Mouse (Mus musculus): ENCODE results near the gene Olfr1311. TPM values are rescaled to one million over a fixed set of nuclear protein-coding genes. Genes with fewer than 3 reads are reported as not detected.
"Not testable (repeated sequence)": the region's sequence is repeated elsewhere in the genome, so short reads cannot be mapped to it uniquely, and the experiment has no call there.

The Olfr1311 gene
- total RNA-seq (2021) = not detected
- long read RNA-seq, experiment 1 = 0 reads
- long read RNA-seq, experiment 2 = 0 reads

GRCm38 (mm10) chr2:112024312-112024711 is at the start of gene Olfr1311:
TSS of gene Olfr1311 (minus strand) at chr2:112024412.
- no peak for DNase-seq (ENCODE audit: low spot score in 2 of 2)

- no peak for DNase-seq (ENCODE audit: low spot score in 2 of 2)
Measured at GRCm38 (mm10) chr2:112050138-112050537, 25.9 kb upstream of the Olfr1311 start, which contains the start of gene Olfr1312. TSS of gene Olfr1312 (minus strand) at chr2:112050238.

GRCm38 (mm10) chr2:112026971-112027370 is 2.8 kb upstream of the Olfr1311 start:
- not testable (repeated sequence) for DNase-seq (ENCODE audit: low spot score in 2 of 2)

DNA sequence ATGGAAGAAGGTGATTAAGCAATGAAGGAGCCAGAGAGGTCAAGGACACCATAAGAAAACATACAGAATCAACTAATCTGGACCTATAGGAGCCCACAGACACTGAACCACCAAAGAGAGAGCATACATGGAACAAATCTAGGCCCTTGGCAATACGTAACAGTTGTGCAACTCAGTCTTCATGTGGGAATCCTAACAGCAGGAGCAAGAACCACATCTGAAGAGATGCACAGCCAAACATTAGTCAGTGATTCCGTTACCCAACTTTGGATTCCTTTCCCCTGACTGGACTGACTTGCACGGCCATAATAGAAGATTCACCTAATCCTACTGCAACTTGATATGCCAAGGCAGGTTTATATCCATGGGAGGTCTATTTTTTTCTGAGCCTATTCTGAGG is 9.3 kb downstream of the Olfr1311 start:
- no peak for DNase-seq (ENCODE audit: low spot score in 2 of 2)

DNA sequence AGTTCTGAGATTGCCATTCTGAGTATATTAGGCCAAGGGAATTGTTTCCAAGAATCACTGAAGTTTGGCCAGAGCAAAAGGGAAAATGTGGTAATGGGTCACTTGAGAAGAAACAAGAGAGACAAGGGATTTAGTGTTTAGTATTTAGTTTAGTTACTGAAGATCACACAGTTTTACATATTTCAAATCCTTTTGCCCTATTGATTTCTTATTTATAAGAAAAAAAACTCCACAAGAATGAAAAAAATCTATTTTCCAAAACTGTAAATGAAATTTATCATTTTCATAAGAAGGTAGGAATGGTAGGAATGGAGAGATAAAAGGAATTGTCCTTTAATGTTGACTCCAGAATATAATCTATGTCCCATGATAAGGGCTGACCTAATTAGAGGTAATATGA is 11.6 kb downstream of the Olfr1311 start, which contains the start of gene Olfr1310:
Olfr1310 (minus strand) TSS at position 101 of the 400 bp plus-strand sequence.
- DNase-seq (ENCODE audit: low spot score in 2 of 2) = no peak

DNA sequence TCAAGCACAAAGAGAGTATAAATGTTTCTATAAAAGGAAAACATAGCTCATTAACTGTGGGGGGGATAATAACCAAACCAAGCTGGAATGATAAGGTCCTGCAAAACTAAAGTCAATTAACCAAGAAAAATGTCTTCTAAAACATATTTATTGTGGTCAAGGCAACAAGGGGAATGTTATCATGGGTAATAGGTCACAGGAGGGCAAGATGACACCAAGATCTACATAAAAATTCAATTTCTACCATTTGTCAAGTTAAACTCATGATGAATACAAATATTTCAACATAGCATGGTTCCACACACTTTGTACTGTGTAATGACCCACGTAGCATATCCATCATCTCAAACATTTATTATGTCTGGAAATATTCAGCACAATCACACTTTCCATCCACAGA is 34.0 kb downstream of the Olfr1311 start, which contains the start of gene Olfr1309:
Olfr1309 (minus strand) TSS at position 101 of the 400 bp plus-strand sequence.
- no peak for DNase-seq (ENCODE audit: low spot score in 2 of 2)

Other genes with a start within 250 kb of the Olfr1311 start
- not detected for gene Olfr1302, start 247.0 kb downstream of the Olfr1311 start, total RNA-seq (2021)
- not detected for gene Olfr1303, start 204.1 kb downstream of the Olfr1311 start, total RNA-seq (2021)
- gene Olfr1305, start 147.3 kb downstream of the Olfr1311 start, total RNA-seq (2021) = not detected
- not detected for gene Olfr1306, start 108.1 kb downstream of the Olfr1311 start, total RNA-seq (2021)
- gene Olfr1307, start 75.0 kb downstream of the Olfr1311 start, total RNA-seq (2021) = under 1 TPM in 1 of 2 experiments, not detected in 1; 0.03 TPM
- not detected for gene Olfr1308, start 59.5 kb downstream of the Olfr1311 start, total RNA-seq (2021)
- not detected for gene Olfr1309, start 34.1 kb downstream of the Olfr1311 start, total RNA-seq (2021)
- gene Olfr1310, start 11.7 kb downstream of the Olfr1311 start, total RNA-seq (2021) = not detected
- gene Olfr1312, start 25.8 kb upstream of the Olfr1311 start, total RNA-seq (2021) = not detected
- not detected for gene Olfr1313, start 53.4 kb upstream of the Olfr1311 start, total RNA-seq (2021)
- gene Olfr1314, start 72.4 kb upstream of the Olfr1311 start, total RNA-seq (2021) = not detected
- not detected for gene Olfr1315-ps1, start 91.0 kb upstream of the Olfr1311 start, total RNA-seq (2021)
- gene Olfr1316, start 110.6 kb upstream of the Olfr1311 start, total RNA-seq (2021) = not detected
- gene Olfr1317, start 115.9 kb upstream of the Olfr1311 start, total RNA-seq (2021) = not detected
- gene Olfr1318, start 129.8 kb upstream of the Olfr1311 start, total RNA-seq (2021) = not detected
- 1 to 10 TPM; 5.0 to 5.5 TPM for gene Lpcat4, start 215.1 kb upstream of the Olfr1311 start, total RNA-seq (2021)
- not detected for gene Nutm1, start 234.9 kb upstream of the Olfr1311 start, total RNA-seq (2021)
- 10 to 100 TPM; 51.2 to 52.0 TPM for gene Nop10, start 237.5 kb upstream of the Olfr1311 start, total RNA-seq (2021)
- 10 to 100 TPM; 41.1 to 50.6 TPM for gene Slc12a6, start 241.4 kb upstream of the Olfr1311 start, total RNA-seq (2021)
- not detected for gene Gm21985, start 241.9 kb upstream of the Olfr1311 start, total RNA-seq (2021)

All from gastrocnemius, postnatal 4 days (tissue).